Mouse (Mus musculus) kidney, embryonic 16.5 days (tissue): Measurements from ENCODE around the gene Sla2. TPM values are rescaled to one million over a fixed set of nuclear protein-coding genes. Genes with fewer than 3 reads are reported as not detected.

Source experiments
- ATAC-seq: fragments of 200-750 bp; cut with Nextera tagmentation; 2 replicates; pipeline ENCODE4 v1.8.0; 2017; ENCODE audit warnings: moderate TSS enrichment; ENCODE audit not compliant: low FRiP score, low TSS enrichment
- H3K27ac ChIP-seq: fragments of 300-500 bp; sonication (generic); 2 replicates; pipeline ENCODE4 v1.5.1; 2014; ENCODE audit warnings: low read length
- H3K27me3 ChIP-seq: fragments of 300-500 bp; sonication (generic); 2 replicates; pipeline ENCODE4 v1.6.1; 2014; ENCODE audit warnings: low read length, control low read depth, mixed read lengths; ENCODE audit not compliant: insufficient read depth
- H3K36me3 ChIP-seq: fragments of 300-500 bp; sonication (generic); 2 replicates; pipeline ENCODE4 v1.6.1; 2014; ENCODE audit warnings: low read length, control low read depth, mixed read lengths; ENCODE audit not compliant: insufficient read depth
- H3K4me1 ChIP-seq: fragments of 300-500 bp; sonication (generic); 2 replicates; pipeline ENCODE4 v1.6.1; 2014; ENCODE audit warnings: low read length, control low read depth, mixed read lengths; ENCODE audit not compliant: insufficient read depth
- H3K4me2 ChIP-seq: fragments of 300-500 bp; sonication (generic); replicated peaks from 2 replicates; pipeline ENCODE4 v1.6.1; 2014; ENCODE audit warnings: low read depth, low read length
- H3K4me3 ChIP-seq: fragments of 300-500 bp; sonication (generic); 2 replicates; pipeline ENCODE4 v1.5.1; 2014; ENCODE audit warnings: mild to moderate bottlenecking, low read length
- H3K9ac ChIP-seq: fragments of 300-500 bp; sonication (generic); replicated peaks from 2 replicates; pipeline ENCODE4 v1.6.1; 2014; ENCODE audit warnings: low read length
- H3K9me3 ChIP-seq: fragments of 300-500 bp; sonication (generic); 2 replicates; pipeline ENCODE4 v1.6.1; 2016; ENCODE audit warnings: low read length, control low read depth
- WGBS: fragments of 180-500 bp; shearing (Covaris S2); extraction: QIAGEN DNeasy Blood & Tissue Kit; methylation state at CpG from one replicate; pipeline ENCODE4 v1.1.7; 2014; 5-methylcytosine and 5-hydroxymethylcytosine counted together
- polyA plus RNA-seq: library from polyadenylated mRNA; unstranded; fragments of >200 nt; fragmentation: Nextera tagmentation; extraction: Ambion mirVana; gene quantifications from 2 replicates; pipeline ENCODE4 v1.2.1, GENCODE M21; 2015

Sla2 gene
- polyA plus RNA-seq, 1 experiment from 2014 or later: 0.36 TPM

GRCm38 (mm10) chr2:156847653-156848052 is 39.3 kb downstream of the Sla2 start:
- Histone ChIP-seq H3K27me3 (no peaks in the 10 kb centered on the region), H3K4me2 (no peak overlapping the region), H3K36me3 (peaks cover 56% of the 10 kb centered on the region), H3K4me1 (peaks cover 30% of the 10 kb centered on the region), H3K27ac (no peak overlapping the region), H3K9ac (no peak overlapping the region), H3K4me3 (no peak overlapping the region), H3K9me3 (no peaks in the 10 kb centered on the region)
- ATAC-seq: no peak
- WGBS: 63% methylated on average over 6 of the region's 6 CpGs

- 0 out of 2 replicates have a peak overlapping the region, but pooled peaks have one; percentile 0 for H3K9ac ChIP-seq
- H3K4me3 ChIP-seq: no peak overlapping the region
- no peak overlapping the region; the same call in 1 of the 2 replicates for H3K4me2 ChIP-seq
- H3K27ac ChIP-seq: 0 out of 2 replicates have a peak overlapping the region, but pooled peaks have one; percentile 7
- no peaks in the 10 kb centered on the region for H3K27me3 ChIP-seq
- 42% methylated on average over 10 of the region's 10 CpGs for WGBS
- peaks cover 43% of the 10 kb centered on the region for H3K4me1 ChIP-seq
- peaks cover 33% of the 10 kb centered on the region for H3K36me3 ChIP-seq
- no peak for ATAC-seq
- no peaks in the 10 kb centered on the region for H3K9me3 ChIP-seq
Observed at GRCm38 (mm10) chr2:156844715-156845114, 42.3 kb downstream of the Sla2 start.

GRCm38 (mm10) chr2:156843331-156843730 is 43.7 kb downstream of the Sla2 start:
- Histone ChIP-seq H3K27ac (no peak overlapping the region), H3K9me3 (no peaks in the 10 kb centered on the region), H3K36me3 (peaks cover 28% of the 10 kb centered on the region), H3K4me1 (peaks cover 43% of the 10 kb centered on the region), H3K4me2 (peak overlapping the region; percentile 86; the same call in 1 of the 2 replicates), H3K4me3 (no peak overlapping the region), H3K27me3 (no peaks in the 10 kb centered on the region), H3K9ac (no peak overlapping the region)
- ATAC-seq: no peak
- 57% methylated on average over 10 of the region's 10 CpGs for WGBS

GRCm38 (mm10) chr2:156842711-156843110 is 44.3 kb downstream of the Sla2 start:
- Histone ChIP-seq H3K4me1 (peaks cover 41% of the 10 kb centered on the region), H3K9ac (peak overlapping the region; percentile 82), H3K4me2 (peak overlapping the region; percentile 86), H3K9me3 (no peaks in the 10 kb centered on the region), H3K4me3 (peak overlapping the region; percentile 78), H3K27ac (peak overlapping the region; percentile 94), H3K27me3 (no peaks in the 10 kb centered on the region), H3K36me3 (peaks cover 25% of the 10 kb centered on the region)
- WGBS: 10% methylated on average over 11 of the region's 11 CpGs
- no peak for ATAC-seq

GRCm38 (mm10) chr2:156841841-156842706 is 44.9 kb downstream of the Sla2 start:
- peak overlapping the region; percentile 78 for H3K4me3 ChIP-seq
- H3K4me2 ChIP-seq: peak overlapping the region; percentile 86
- no peak for ATAC-seq
- no peaks in the 10 kb centered on the region for H3K27me3 ChIP-seq
- WGBS: 5% methylated on average over 20 of the region's 20 CpGs
- peaks cover 41% of the 10 kb centered on the region for H3K4me1 ChIP-seq
- H3K27ac ChIP-seq: peak overlapping the region; percentile 94
- H3K36me3 ChIP-seq: peaks cover 23% of the 10 kb centered on the region
- no peaks in the 10 kb centered on the region for H3K9me3 ChIP-seq
- peak overlapping the region; percentile 82 for H3K9ac ChIP-seq

GRCm38 (mm10) chr2:156841028-156841840 is 45.8 kb downstream of the Sla2 start:
- H3K9ac ChIP-seq: peak overlapping the region; percentile 82
- H3K4me3 ChIP-seq: peak overlapping the region; percentile 78
- no peaks in the 10 kb centered on the region for H3K9me3 ChIP-seq
- H3K4me2 ChIP-seq: peak overlapping the region; percentile 86
- H3K36me3 ChIP-seq: peaks cover 30% of the 10 kb centered on the region
- peak overlapping the region; percentile 94 for H3K27ac ChIP-seq
- 0% methylated on average over 41 of the region's 42 CpGs for WGBS
- ATAC-seq: peak; percentile 60
- peaks cover 41% of the 10 kb centered on the region for H3K4me1 ChIP-seq
- no peaks in the 10 kb centered on the region for H3K27me3 ChIP-seq

- WGBS: under 1% methylated on average over 61 of the region's 79 CpGs
- H3K4me3 ChIP-seq: peak overlapping the region; percentile 78
- H3K27ac ChIP-seq: peak overlapping the region; percentile 94
- H3K9ac ChIP-seq: peak overlapping the region; percentile 82
- H3K27me3 ChIP-seq: no peaks in the 10 kb centered on the region
- ATAC-seq: peak; percentile 25
- peaks cover 29% of the 10 kb centered on the region for H3K36me3 ChIP-seq
- H3K4me2 ChIP-seq: peak overlapping the region; percentile 86
- no peaks in the 10 kb centered on the region for H3K9me3 ChIP-seq
- peaks cover 41% of the 10 kb centered on the region for H3K4me1 ChIP-seq
Observed at GRCm38 (mm10) chr2:156840301-156841027, 46.5 kb downstream of the Sla2 start.

GRCm38 (mm10) chr2:156839319-156840191 is 47.4 kb downstream of the Sla2 start, which contains the start of gene Tgif2:
TSS of gene Tgif2 (plus strand) at chr2:156840007.
- peaks cover 30% of the 10 kb centered on the region for H3K36me3 ChIP-seq
- H3K4me1 ChIP-seq: peaks cover 32% of the 10 kb centered on the region
- H3K27me3 ChIP-seq: no peaks in the 10 kb centered on the region
- peak within 1 kb of the TSS; percentile 78 for H3K4me3 ChIP-seq
- peak; percentile 92 for ATAC-seq
- H3K9me3 ChIP-seq: no peaks in the 10 kb centered on the region
- H3K27ac ChIP-seq: peak within 1 kb of the TSS; percentile 94
- H3K4me2 ChIP-seq: peak within 1 kb of the TSS; percentile 86
- H3K9ac ChIP-seq: peak within 1 kb of the TSS; percentile 82
- WGBS: 3% methylated on average over 47 of the region's 61 CpGs
